Mouse (Mus musculus): ENCODE measurements around the gene Eml2. TPM values are rescaled to one million over a fixed set of nuclear protein-coding genes. Genes with fewer than 3 reads are reported as not detected.

The Eml2 gene
- polyA plus RNA-seq, 1 experiment from 2014 or later, result 3.9 TPM

GRCm38 (mm10) chr7:19214940-19215339, 38.7 kb downstream of the Eml2 start:
- Histone ChIP-seq H3K36me3 (no peaks in the 10 kb centered on the region), H3K4me2 (peak overlapping the region; percentile 76), H3K9ac (replicated peaks) (no peak overlapping the region), H3K4me1 (replicated peaks) (peaks cover 61% of the 10 kb centered on the region), H3K27me3 (no peaks in the 10 kb centered on the region), H3K27ac (peak overlapping the region; percentile 62; the same call in 1 of the 2 replicates), H3K9me3 (peaks cover 2% of the 10 kb centered on the region; the same call in 1 of the 2 replicates), H3K4me3 (replicated peaks) (peak overlapping the region; percentile 6; the same call in 1 of the 2 replicates)
- WGBS, result 67% methylated on average over 9 of the region's 9 CpGs
- no peak for ATAC-seq (ENCODE audit: insufficient number of reproducible peaks, insufficient read depth, low FRiP score, low TSS enrichment, low read depth)

GRCm38 (mm10) chr7:19217492-19217891, 41.3 kb downstream of the Eml2 start:
- Histone ChIP-seq H3K9me3 (no peaks in the 10 kb centered on the region), H3K4me1 (replicated peaks) (peaks cover 54% of the 10 kb centered on the region), H3K4me3 (replicated peaks) (no peak overlapping the region), H3K27me3 (no peaks in the 10 kb centered on the region), H3K27ac (peak overlapping the region; percentile 70), H3K9ac (replicated peaks) (no peak overlapping the region), H3K36me3 (peaks cover 10% of the 10 kb centered on the region), H3K4me2 (no peak overlapping the region; the same call in 1 of the 2 replicates)
- 12% methylated on average over 5 of the region's 5 CpGs for WGBS
- no peak for ATAC-seq (ENCODE audit: insufficient number of reproducible peaks, insufficient read depth, low FRiP score, low TSS enrichment, low read depth)

DNA sequence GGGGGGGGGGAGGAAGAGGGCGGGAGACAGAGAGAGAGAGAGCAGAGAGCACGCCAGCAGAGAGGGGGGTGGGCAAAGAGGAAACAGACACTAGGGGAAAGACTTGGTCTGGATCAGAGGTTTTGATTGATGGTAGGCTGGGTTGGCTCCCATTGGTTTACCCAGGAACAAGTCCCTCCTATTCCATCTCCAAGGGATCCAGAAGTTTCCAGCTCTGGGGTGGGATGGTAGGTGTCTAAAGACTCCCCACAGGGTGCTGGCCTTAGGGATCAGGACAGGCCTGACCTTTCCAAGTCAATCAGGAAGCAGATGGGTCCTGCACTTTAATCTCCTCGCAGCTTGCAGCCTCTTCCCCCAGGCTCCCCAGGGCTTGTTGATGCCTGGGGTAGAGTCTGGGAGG, 41.7 kb downstream of the Eml2 start:
- no peaks in the 10 kb centered on the region for H3K9me3 ChIP-seq
- no peaks in the 10 kb centered on the region for H3K27me3 ChIP-seq
- peak overlapping the region; percentile 70 for H3K27ac ChIP-seq
- H3K4me3 ChIP-seq (replicated peaks), result no peak overlapping the region
- H3K36me3 ChIP-seq, result peaks cover 14% of the 10 kb centered on the region
- no peak for ATAC-seq (ENCODE audit: insufficient number of reproducible peaks, insufficient read depth, low FRiP score, low TSS enrichment, low read depth)
- peaks cover 53% of the 10 kb centered on the region for H3K4me1 ChIP-seq (replicated peaks)
- peak overlapping the region; percentile 30 for H3K4me2 ChIP-seq
- H3K9ac ChIP-seq (replicated peaks), result no peak overlapping the region
- WGBS, result 7% methylated on average over 3 of the region's 3 CpGs

- WGBS, result 66% methylated on average over 3 of the region's 3 CpGs
- ATAC-seq (ENCODE audit: insufficient number of reproducible peaks, insufficient read depth, low FRiP score, low TSS enrichment, low read depth), result no peak
- H3K4me1 ChIP-seq (replicated peaks), result peaks cover 33% of the 10 kb centered on the region
- no peak overlapping the region for H3K9ac ChIP-seq (replicated peaks)
- H3K9me3 ChIP-seq, result no peaks in the 10 kb centered on the region
- H3K27ac ChIP-seq, result no peak overlapping the region
- H3K27me3 ChIP-seq, result no peaks in the 10 kb centered on the region
- peaks cover 31% of the 10 kb centered on the region for H3K36me3 ChIP-seq
- H3K4me3 ChIP-seq (replicated peaks), result no peak overlapping the region
- H3K4me2 ChIP-seq, result no peak overlapping the region
Measured at GRCm38 (mm10) chr7:19220061-19220460, 43.8 kb downstream of the Eml2 start.

DNA sequence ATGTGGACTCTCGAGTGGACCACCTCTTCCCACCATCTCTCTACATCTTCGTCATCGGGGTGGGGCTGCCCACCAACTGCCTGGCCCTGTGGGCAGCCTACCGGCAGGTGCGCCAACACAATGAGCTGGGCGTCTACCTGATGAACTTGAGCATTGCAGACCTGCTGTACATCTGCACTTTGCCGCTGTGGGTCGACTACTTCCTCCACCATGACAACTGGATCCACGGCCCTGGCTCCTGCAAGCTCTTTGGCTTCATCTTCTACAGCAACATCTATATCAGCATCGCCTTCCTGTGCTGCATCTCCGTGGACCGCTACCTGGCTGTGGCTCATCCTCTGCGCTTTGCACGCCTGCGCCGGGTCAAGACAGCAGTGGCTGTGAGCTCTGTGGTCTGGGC, 46.0 kb downstream of the Eml2 start:
- Histone ChIP-seq H3K36me3 (peaks cover 41% of the 10 kb centered on the region), H3K9ac (replicated peaks) (no peak overlapping the region), H3K4me1 (replicated peaks) (peaks cover 20% of the 10 kb centered on the region), H3K4me3 (replicated peaks) (no peak overlapping the region), H3K27me3 (no peaks in the 10 kb centered on the region), H3K27ac (no peak overlapping the region), H3K9me3 (no peaks in the 10 kb centered on the region), H3K4me2 (no peak overlapping the region)
- no peak for ATAC-seq (ENCODE audit: insufficient number of reproducible peaks, insufficient read depth, low FRiP score, low TSS enrichment, low read depth)
- 95% methylated on average over 16 of the region's 16 CpGs for WGBS

- H3K27me3 ChIP-seq, result no peaks in the 10 kb centered on the region
- peaks cover 17% of the 10 kb centered on the region for H3K4me1 ChIP-seq (replicated peaks)
- H3K4me3 ChIP-seq (replicated peaks), result no peak overlapping the region
- H3K4me2 ChIP-seq, result no peak overlapping the region
- no peaks in the 10 kb centered on the region for H3K9me3 ChIP-seq
- ATAC-seq (ENCODE audit: insufficient number of reproducible peaks, insufficient read depth, low FRiP score, low TSS enrichment, low read depth), result no peak
- 93% methylated on average over 14 of the region's 14 CpGs for WGBS
- H3K27ac ChIP-seq, result no peak overlapping the region
- no peak overlapping the region for H3K9ac ChIP-seq (replicated peaks)
- peaks cover 41% of the 10 kb centered on the region for H3K36me3 ChIP-seq
Measured at GRCm38 (mm10) chr7:19222875-19223274, 46.7 kb downstream of the Eml2 start.

GRCm38 (mm10) chr7:19224933-19225332, 48.7 kb downstream of the Eml2 start:
- peaks cover 15% of the 10 kb centered on the region for H3K4me1 ChIP-seq (replicated peaks)
- no peaks in the 10 kb centered on the region for H3K27me3 ChIP-seq
- no peak overlapping the region for H3K4me3 ChIP-seq (replicated peaks)
- ATAC-seq (ENCODE audit: insufficient number of reproducible peaks, insufficient read depth, low FRiP score, low TSS enrichment, low read depth), result no peak
- no peak overlapping the region for H3K4me2 ChIP-seq
- H3K9me3 ChIP-seq, result no peaks in the 10 kb centered on the region
- no peak overlapping the region for H3K27ac ChIP-seq
- WGBS, result 91% methylated on average over 4 of the region's 4 CpGs
- H3K36me3 ChIP-seq, result peaks cover 41% of the 10 kb centered on the region
- H3K9ac ChIP-seq (replicated peaks), result no peak overlapping the region

- peak overlapping the region; percentile 67 for H3K9ac ChIP-seq (replicated peaks)
- 19% methylated on average over 20 of the region's 20 CpGs for WGBS
- H3K4me3 ChIP-seq (replicated peaks), result peak overlapping the region; percentile 64
- H3K4me1 ChIP-seq (replicated peaks), result peaks cover 15% of the 10 kb centered on the region
- H3K27ac ChIP-seq, result peak overlapping the region; percentile 92
- H3K9me3 ChIP-seq, result no peaks in the 10 kb centered on the region
- peak; percentile 43 for ATAC-seq (ENCODE audit: insufficient number of reproducible peaks, insufficient read depth, low FRiP score, low TSS enrichment, low read depth)
- H3K4me2 ChIP-seq, result peak overlapping the region; percentile 84
- H3K36me3 ChIP-seq, result peaks cover 48% of the 10 kb centered on the region
- no peaks in the 10 kb centered on the region for H3K27me3 ChIP-seq
Measured at GRCm38 (mm10) chr7:19226817-19227797, 50.9 kb downstream of the Eml2 start.

DNA sequence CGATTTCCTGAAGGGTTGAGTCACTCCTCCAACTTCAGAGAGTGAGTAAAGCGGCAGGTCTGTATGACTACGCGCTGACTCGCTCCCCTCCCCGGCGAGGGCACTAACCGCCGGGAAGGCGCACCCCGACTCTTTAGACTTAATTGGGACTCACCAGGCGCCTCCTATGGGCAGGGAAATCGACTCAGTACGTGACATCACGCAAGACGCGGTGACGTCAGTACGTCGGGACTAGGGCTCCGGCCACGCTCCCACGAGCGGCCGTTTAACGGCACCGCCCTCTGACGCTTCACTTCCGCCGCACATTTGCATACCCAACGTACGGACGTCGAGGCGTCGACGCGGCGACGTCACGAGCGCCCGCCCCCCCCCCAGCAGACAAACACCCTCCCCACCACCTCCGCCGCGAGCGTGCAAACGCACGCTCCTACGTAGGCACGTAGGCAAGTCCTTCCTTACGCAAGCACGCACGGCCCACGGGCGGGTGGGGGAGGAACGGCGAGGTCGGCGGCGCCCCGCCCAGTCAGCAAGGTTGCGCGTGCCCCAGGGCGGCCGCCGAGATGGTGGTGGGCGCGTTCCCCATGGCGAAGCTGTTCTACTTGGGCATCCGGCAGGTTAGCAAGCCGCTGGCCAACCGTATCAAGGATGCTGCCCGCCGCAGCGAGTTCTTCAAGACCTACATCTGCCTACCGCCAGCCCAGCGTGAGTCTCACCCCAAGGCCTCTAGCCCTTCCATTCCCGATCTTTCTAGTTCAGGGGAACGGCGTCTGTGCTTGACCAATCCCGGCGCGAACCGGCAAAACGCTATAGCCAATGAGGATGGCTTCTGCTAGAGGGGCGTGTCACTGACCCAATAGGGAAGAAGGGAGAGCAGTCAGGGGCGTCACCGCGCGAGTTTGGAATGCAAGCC, 51.9 kb downstream of the Eml2 start, which contains the start of gene Opa3:
TSS of gene Opa3 (plus strand) at position 452 of the 910 bp plus-strand sequence.
- Histone ChIP-seq H3K4me1 (replicated peaks) (peaks cover 15% of the 10 kb centered on the region), H3K27me3 (no peaks in the 10 kb centered on the region), H3K9me3 (no peaks in the 10 kb centered on the region), H3K36me3 (peaks cover 45% of the 10 kb centered on the region), H3K9ac (replicated peaks) (peak within 1 kb of the TSS; percentile 73), H3K4me3 (replicated peaks) (peak within 1 kb of the TSS; percentile 64), H3K27ac (peak within 1 kb of the TSS; percentile 98), H3K4me2 (peak within 1 kb of the TSS; percentile 84)
- peak; percentile 96 for ATAC-seq (ENCODE audit: insufficient number of reproducible peaks, insufficient read depth, low FRiP score, low TSS enrichment, low read depth)
- WGBS, result under 1% methylated on average over 91 of the region's 91 CpGs

GRCm38 (mm10) chr7:19228793-19229148, 52.5 kb downstream of the Eml2 start:
- Histone ChIP-seq H3K36me3 (peaks cover 42% of the 10 kb centered on the region), H3K27me3 (no peaks in the 10 kb centered on the region), H3K9me3 (no peaks in the 10 kb centered on the region), H3K9ac (replicated peaks) (peak overlapping the region; percentile 73), H3K4me2 (peak overlapping the region; percentile 84), H3K4me3 (replicated peaks) (peak overlapping the region; percentile 64), H3K4me1 (replicated peaks) (peaks cover 15% of the 10 kb centered on the region), H3K27ac (peak overlapping the region; percentile 98)
- no peak for ATAC-seq (ENCODE audit: insufficient number of reproducible peaks, insufficient read depth, low FRiP score, low TSS enrichment, low read depth)
- under 1% methylated on average over 14 of the region's 14 CpGs for WGBS

GRCm38 (mm10) chr7:19229404-19229803, 53.2 kb downstream of the Eml2 start:
- H3K27ac ChIP-seq, result no peak overlapping the region; the same call in 1 of the 2 replicates
- H3K4me1 ChIP-seq (replicated peaks), result peaks cover 15% of the 10 kb centered on the region
- ATAC-seq (ENCODE audit: insufficient number of reproducible peaks, insufficient read depth, low FRiP score, low TSS enrichment, low read depth), result no peak
- H3K9ac ChIP-seq (replicated peaks), result peak overlapping the region; percentile 73
- no peaks in the 10 kb centered on the region for H3K27me3 ChIP-seq
- H3K4me2 ChIP-seq, result peak overlapping the region; percentile 84
- peak overlapping the region; percentile 64 for H3K4me3 ChIP-seq (replicated peaks)
- H3K9me3 ChIP-seq, result no peaks in the 10 kb centered on the region
- WGBS, result 50% methylated on average over 5 of the region's 5 CpGs
- H3K36me3 ChIP-seq, result peaks cover 39% of the 10 kb centered on the region
